Mouse (Mus musculus) limb, embryonic 11.5 days (tissue): ENCODE results near the gene Ccdc175. TPM values are rescaled to one million over a fixed set of nuclear protein-coding genes. Genes with fewer than 3 reads are reported as not detected.

Experiments
- ATAC-seq: fragments of 200-750 bp; cut with Nextera tagmentation; 2 replicates; pipeline ENCODE4 v1.8.0; 2017; ENCODE audit warnings: low read depth; ENCODE audit not compliant: insufficient number of reproducible peaks, low FRiP score, low TSS enrichment
- DNase-seq: peaks from one replicate; pipeline ENCODE4 v3.0.0-alpha.2; 2015; ENCODE audit warnings: low spot score
- H3K27ac ChIP-seq: fragments of 300-500 bp; sonication (generic); replicated peaks from 2 replicates; pipeline ENCODE4 v1.5.1; 2014; ENCODE audit warnings: low read depth, mild to moderate bottlenecking, low read length
- H3K27me3 ChIP-seq: fragments of 300-500 bp; sonication (generic); 2 replicates; pipeline ENCODE4 v1.6.1; 2014; ENCODE audit warnings: mild to moderate bottlenecking, low read length, mixed read lengths; ENCODE audit not compliant: control insufficient read depth, insufficient read depth
- H3K36me3 ChIP-seq: fragments of 300-500 bp; sonication (generic); 2 replicates; pipeline ENCODE4 v1.6.1; 2014; ENCODE audit warnings: mild to moderate bottlenecking, low read length, moderate library complexity, mixed read lengths; ENCODE audit not compliant: control insufficient read depth, insufficient read depth
- H3K4me1 ChIP-seq: fragments of 300-500 bp; sonication (generic); 2 replicates; pipeline ENCODE4 v1.6.1; 2014; ENCODE audit warnings: low read length, mixed read lengths; ENCODE audit not compliant: control insufficient read depth, insufficient read depth
- H3K4me2 ChIP-seq: fragments of 300-500 bp; sonication (generic); 2 replicates; pipeline ENCODE4 v1.6.1; 2014; ENCODE audit warnings: low read depth, mild to moderate bottlenecking, moderate library complexity; ENCODE audit not compliant: severe bottlenecking
- H3K4me3 ChIP-seq: fragments of 300-500 bp; sonication (generic); 2 replicates; pipeline ENCODE4 v1.5.1; 2014; ENCODE audit warnings: low read depth, low read length
- H3K9ac ChIP-seq: fragments of 300-500 bp; sonication (generic); 2 replicates; pipeline ENCODE4 v1.6.1; 2014; ENCODE audit warnings: mild to moderate bottlenecking, low read length
- H3K9me3 ChIP-seq: fragments of 300-500 bp; sonication (generic); 2 replicates; pipeline ENCODE4 v1.6.1; 2016; ENCODE audit warnings: low read length; ENCODE audit not compliant: control insufficient read depth
- WGBS: fragments of 180-500 bp; shearing (Covaris S2); extraction: QIAGEN DNeasy Blood & Tissue Kit; methylation state at CpG from one replicate; pipeline ENCODE4 v1.1.7; 2014; 5-methylcytosine and 5-hydroxymethylcytosine counted together
- polyA plus RNA-seq: library from polyadenylated mRNA; unstranded; fragments of >200 nt; fragmentation: Nextera tagmentation; extraction: Ambion mirVana; gene quantifications from 2 replicates; pipeline ENCODE4 v1.2.1, GENCODE M21; 2014

Ccdc175 gene
- polyA plus RNA-seq, 1 experiment from 2014 or later = not detected

GRCm38 (mm10) chr12:72115686-72116345 lies 69.0 kb downstream of the Ccdc175 start:
- no peak for DNase-seq
- no peaks in the 10 kb centered on the region for H3K4me1 ChIP-seq
- H3K4me3 ChIP-seq = no peak overlapping the region
- H3K9ac ChIP-seq = no peak overlapping the region
- H3K4me2 ChIP-seq = no peak overlapping the region
- no peaks in the 10 kb centered on the region for H3K36me3 ChIP-seq
- no peaks in the 10 kb centered on the region for H3K9me3 ChIP-seq
- ATAC-seq = no peak
- H3K27me3 ChIP-seq = no peaks in the 10 kb centered on the region
- 80% methylated on average over 22 of the region's 23 CpGs for WGBS
- no peak overlapping the region for H3K27ac ChIP-seq

DNA sequence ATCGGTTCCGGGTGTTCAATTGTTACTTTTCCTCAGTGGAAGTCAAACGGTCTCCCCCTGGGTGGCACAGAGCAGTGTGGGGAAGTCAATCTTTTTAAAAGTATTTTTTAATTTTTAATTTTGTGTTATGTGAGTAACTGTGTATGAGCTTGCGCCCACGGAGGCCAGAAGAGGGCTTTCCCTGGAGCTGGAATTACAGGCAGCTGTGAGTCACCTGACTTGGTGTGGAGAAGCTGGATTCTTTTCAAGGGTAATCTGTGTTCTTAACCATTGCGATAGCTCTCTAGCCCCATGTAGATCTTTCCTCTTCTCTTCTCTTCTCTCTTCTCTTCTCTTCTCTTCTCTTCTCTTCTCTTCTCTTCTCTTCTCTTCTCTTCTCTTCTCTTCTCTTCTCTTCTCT lies 69.7 kb downstream of the Ccdc175 start:
- no peak overlapping the region for H3K9ac ChIP-seq
- H3K9me3 ChIP-seq = no peaks in the 10 kb centered on the region
- 77% methylated on average over 6 of the region's 6 CpGs for WGBS
- H3K4me2 ChIP-seq = no peak overlapping the region
- ATAC-seq (no peak), DNase-seq (no peak)
- H3K4me3 ChIP-seq = no peak overlapping the region
- no peaks in the 10 kb centered on the region for H3K27me3 ChIP-seq
- H3K36me3 ChIP-seq = no peaks in the 10 kb centered on the region
- no peak overlapping the region for H3K27ac ChIP-seq
- no peaks in the 10 kb centered on the region for H3K4me1 ChIP-seq

DNA sequence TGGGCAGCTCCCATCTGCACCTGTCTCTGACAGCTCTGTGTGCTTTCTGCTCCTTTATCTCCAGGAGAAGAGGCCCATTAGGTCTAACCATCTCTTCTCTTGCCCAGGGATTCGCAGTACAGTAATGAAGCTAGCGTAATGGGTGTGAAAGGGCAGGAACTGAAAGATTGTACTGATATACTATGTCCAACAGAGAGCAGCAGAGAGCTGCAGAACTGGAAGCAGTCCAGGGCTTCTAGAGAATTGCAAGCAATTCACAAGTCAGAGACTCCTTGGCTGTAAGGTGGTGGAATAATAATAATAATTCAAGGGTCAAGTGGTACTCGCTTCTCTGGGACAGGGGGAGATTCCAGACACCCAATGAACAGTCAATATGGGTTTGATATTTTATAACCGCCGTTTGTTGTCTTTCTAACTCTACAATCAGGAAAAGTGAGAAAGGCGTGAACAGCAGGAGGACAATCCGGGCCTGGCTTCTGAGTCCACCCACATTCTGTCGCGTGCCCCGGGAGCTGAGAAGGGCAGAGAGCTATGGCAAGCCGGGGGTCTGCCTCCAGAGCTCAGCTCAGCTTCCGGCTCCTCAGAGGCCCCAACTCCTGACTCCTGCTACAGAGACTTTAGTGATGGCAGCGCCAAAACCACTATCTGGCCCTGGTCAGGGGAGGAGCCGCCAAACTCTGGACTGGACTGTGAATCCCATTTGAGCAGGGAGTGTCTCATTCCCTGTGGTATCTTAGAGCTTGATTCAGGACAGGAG lies 80.1 kb downstream of the Ccdc175 start:
- Histone ChIP-seq H3K27me3 (no peaks in the 10 kb centered on the region), H3K36me3 (no peaks in the 10 kb centered on the region), H3K9me3 (no peaks in the 10 kb centered on the region), H3K9ac (no peak overlapping the region), H3K27ac (no peak overlapping the region), H3K4me1 (no peaks in the 10 kb centered on the region), H3K4me3 (no peak overlapping the region), H3K4me2 (no peak overlapping the region)
- DNase-seq = peak; percentile 67
- WGBS = 29% methylated on average over 14 of the region's 14 CpGs
- no peak for ATAC-seq

GRCm38 (mm10) chr12:72104027-72104426 lies 80.8 kb downstream of the Ccdc175 start:
- no peak overlapping the region for H3K27ac ChIP-seq
- H3K4me1 ChIP-seq = no peaks in the 10 kb centered on the region
- no peak overlapping the region for H3K4me3 ChIP-seq
- no peak for DNase-seq
- no peaks in the 10 kb centered on the region for H3K9me3 ChIP-seq
- no peak for ATAC-seq
- H3K9ac ChIP-seq = no peak overlapping the region
- WGBS = 84% methylated on average over 5 of the region's 5 CpGs
- no peaks in the 10 kb centered on the region for H3K27me3 ChIP-seq
- H3K4me2 ChIP-seq = no peak overlapping the region
- no peaks in the 10 kb centered on the region for H3K36me3 ChIP-seq

- 83% methylated on average over 6 of the region's 6 CpGs for WGBS
- H3K27ac ChIP-seq = no peak overlapping the region
- no peaks in the 10 kb centered on the region for H3K27me3 ChIP-seq
- H3K36me3 ChIP-seq = no peaks in the 10 kb centered on the region
- ATAC-seq = no peak
- no peaks in the 10 kb centered on the region for H3K4me1 ChIP-seq
- no peaks in the 10 kb centered on the region for H3K9me3 ChIP-seq
- no peak overlapping the region for H3K9ac ChIP-seq
- no peak overlapping the region for H3K4me3 ChIP-seq
- no peak for DNase-seq
- H3K4me2 ChIP-seq = no peak overlapping the region
These were observed 82.1 kb downstream of the Ccdc175 start for GRCm38 (mm10) chr12:72102776-72103175.

GRCm38 (mm10) chr12:72096966-72097365 lies 87.9 kb downstream of the Ccdc175 start:
- Histone ChIP-seq H3K9ac (no peak overlapping the region), H3K27me3 (no peaks in the 10 kb centered on the region), H3K36me3 (peaks cover 12% of the 10 kb centered on the region; the same call in 1 of the 2 replicates), H3K4me3 (no peak overlapping the region), H3K4me1 (no peaks in the 10 kb centered on the region), H3K9me3 (no peaks in the 10 kb centered on the region), H3K4me2 (no peak overlapping the region), H3K27ac (no peak overlapping the region)
- DNase-seq = no peak
- WGBS = 93% methylated on average over 8 of the region's 8 CpGs
- no peak for ATAC-seq

DNA sequence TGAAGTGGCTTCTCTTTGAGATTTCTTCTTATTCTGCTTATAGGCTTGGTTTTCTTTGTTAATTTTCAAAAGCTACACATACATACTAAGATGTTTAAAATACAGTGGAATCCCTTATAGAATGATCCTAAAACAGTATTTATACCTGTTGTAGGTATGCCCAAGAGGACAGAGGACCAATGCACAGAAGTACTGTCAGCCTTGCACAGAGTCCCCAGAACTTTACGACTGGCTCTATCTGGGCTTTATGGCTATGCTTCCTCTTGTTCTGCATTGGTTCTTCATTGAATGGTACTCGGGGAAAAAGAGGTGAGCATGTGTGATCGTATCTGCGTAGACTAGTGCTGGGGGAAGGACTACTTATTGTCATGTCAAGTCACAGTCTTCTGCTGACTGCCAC lies 95.0 kb downstream of the Ccdc175 start:
- Histone ChIP-seq H3K27me3 (no peaks in the 10 kb centered on the region), H3K9me3 (no peaks in the 10 kb centered on the region), H3K36me3 (peaks cover 8% of the 10 kb centered on the region; the same call in 1 of the 2 replicates), H3K9ac (no peak overlapping the region), H3K27ac (no peak overlapping the region), H3K4me1 (0 out of 2 replicates have a peak, but pooled peaks cover 2% of the 10 kb centered on the region), H3K4me2 (no peak overlapping the region), H3K4me3 (no peak overlapping the region)
- 94% methylated on average over 4 of the region's 4 CpGs for WGBS
- DNase-seq (no peak), ATAC-seq (no peak)

- Histone ChIP-seq H3K4me2 (peak overlapping the region; percentile 41), H3K36me3 (no peaks in the 10 kb centered on the region), H3K9ac (peak overlapping the region; percentile 87), H3K27ac (peak overlapping the region; percentile 88), H3K9me3 (no peaks in the 10 kb centered on the region), H3K4me1 (peaks cover 7% of the 10 kb centered on the region; the same call in 1 of the 2 replicates), H3K4me3 (peak overlapping the region; percentile 73), H3K27me3 (no peaks in the 10 kb centered on the region)
- ATAC-seq (no peak), DNase-seq (no peak)
- 2% methylated on average over 18 of the region's 18 CpGs for WGBS
These were observed 98.5 kb downstream of the Ccdc175 start for GRCm38 (mm10) chr12:72086166-72086825.
